Mouse (Mus musculus): ENCODE data around the gene Sema3d.

- TF ChIP-seq POLR2A (IDR thresholded peaks at IDR 0.05; ENCODE audit: low read depth, low read length), result no peak
- TF ChIP-seq CTCF (IDR thresholded peaks at IDR 0.05; ENCODE audit: borderline replicate concordance, insufficient read depth, low read length), result no peak
These were observed 200.2 kb downstream of the Sema3d start for GRCm38 (mm10) chr5:12583293-12583834.

All from embryonic fibroblast, embryonic 13.5 days (primary cell).